Mouse (Mus musculus): Measurements from ENCODE around the gene Chrnb1. TPM values are rescaled to one million over a fixed set of nuclear protein-coding genes. Genes with fewer than 3 reads are reported as not detected.

Chrnb1 gene
- total and polyA plus RNA-seq, 3 experiments: 4.1 to 10.3 (median 4.1) TPM

DNA sequence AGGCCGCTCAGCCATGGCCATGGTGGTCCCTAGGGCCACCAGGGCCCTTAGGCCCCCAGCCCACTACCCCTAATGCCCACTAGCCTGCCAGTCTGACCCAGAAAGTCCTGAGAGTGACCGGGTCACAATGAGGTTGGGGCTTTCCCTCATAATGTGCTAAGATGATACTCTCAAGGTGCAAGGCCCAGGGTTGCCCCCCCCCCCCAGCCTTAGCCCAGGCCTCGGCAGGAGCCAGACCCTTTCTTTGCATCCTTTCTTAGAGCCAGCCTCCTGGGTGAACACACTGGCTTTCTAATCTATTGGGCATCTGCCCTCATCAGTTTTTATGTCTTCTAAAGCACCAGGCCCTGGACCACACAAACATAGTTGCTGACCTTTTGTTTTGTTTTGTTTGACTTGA is 26.3 kb upstream of the Chrnb1 start, which contains the start of gene Spem1:
Spem1 (minus strand) TSS at position 101 of the 400 bp plus-strand sequence.
- no peak for TF ChIP-seq CTCF (IDR thresholded peaks at IDR 0.05)
- no peak for TF ChIP-seq EP300 (IDR thresholded peaks at IDR 0.05; ENCODE audit: insufficient read depth, low read depth, low read length)
- no peak for TF ChIP-seq POLR2A (IDR thresholded peaks at IDR 0.05; ENCODE audit: insufficient read depth, low read depth, low read length)
- H3K79me2 ChIP-seq (replicated peaks; ENCODE audit: control insufficient read depth, insufficient read depth, low read length): no peaks in the 10 kb centered on the region
- H3K9ac ChIP-seq (ENCODE audit: low read depth, low read length): no peak within 1 kb of the TSS
- no peaks in the 10 kb centered on the region for H3K36me3 ChIP-seq (ENCODE audit: control insufficient read depth, insufficient read depth, low read length)
- no peak for DNase-seq
- no peak within 1 kb of the TSS for H3K27ac ChIP-seq
- WGBS: 81% methylated on average over 3 of the region's 3 CpGs
- H3K4me1 ChIP-seq (ENCODE audit: control insufficient read depth, insufficient read depth, low read length): no peaks in the 10 kb centered on the region
- intact Hi-C loops (cut with DNase I): no loop called here
- H3K27me3 ChIP-seq (ENCODE audit: control insufficient read depth, insufficient read depth, low read length): no peaks in the 10 kb centered on the region
- H3K4me3 ChIP-seq: no peak within 1 kb of the TSS

DNA sequence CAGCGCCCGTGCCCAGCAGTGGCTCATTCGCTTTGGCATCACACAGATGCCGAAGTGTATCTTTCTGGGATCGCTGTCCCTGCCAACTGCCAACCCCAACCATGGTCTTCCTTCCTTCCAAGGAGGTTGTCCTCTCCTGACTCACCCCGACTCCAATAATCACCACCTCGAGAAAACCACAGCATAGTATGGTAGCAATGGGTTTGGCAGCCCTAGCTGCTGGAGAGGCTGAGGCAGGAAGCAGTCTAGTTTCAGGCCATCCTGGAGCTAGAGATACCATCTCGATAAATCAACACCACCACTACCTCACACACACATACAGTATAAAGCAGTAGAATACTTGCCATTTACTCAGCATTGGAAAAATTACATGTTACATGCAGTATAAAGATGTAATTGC is 23.1 kb upstream of the Chrnb1 start:
- 81% methylated on average over 8 of the region's 8 CpGs for WGBS
- H3K27me3 ChIP-seq (ENCODE audit: control insufficient read depth, insufficient read depth, low read length): no peaks in the 10 kb centered on the region
- TF ChIP-seq CTCF (IDR thresholded peaks at IDR 0.05): no peak
- TF ChIP-seq POLR2A (IDR thresholded peaks at IDR 0.05; ENCODE audit: insufficient read depth, low read depth, low read length): no peak
- intact Hi-C loops (cut with DNase I): no loop called here
- no peaks in the 10 kb centered on the region for H3K36me3 ChIP-seq (ENCODE audit: control insufficient read depth, insufficient read depth, low read length)
- no peaks in the 10 kb centered on the region for H3K4me1 ChIP-seq (ENCODE audit: control insufficient read depth, insufficient read depth, low read length)
- DNase-seq: no peak
- no peaks in the 10 kb centered on the region for H3K79me2 ChIP-seq (replicated peaks; ENCODE audit: control insufficient read depth, insufficient read depth, low read length)
- no peak overlapping the region for H3K27ac ChIP-seq
- H3K9ac ChIP-seq (ENCODE audit: low read depth, low read length): no peak overlapping the region
- no peak overlapping the region for H3K4me3 ChIP-seq

GRCm38 (mm10) chr11:69818365-69818764 is 22.6 kb upstream of the Chrnb1 start, which contains the start of gene Spem2:
Gene Spem2 (minus strand): TSS chr11:69818465.
- no peaks in the 10 kb centered on the region for H3K27me3 ChIP-seq (ENCODE audit: control insufficient read depth, insufficient read depth, low read length)
- intact Hi-C loops (cut with DNase I): no loop called here
- no peak within 1 kb of the TSS for H3K9ac ChIP-seq (ENCODE audit: low read depth, low read length)
- no peak within 1 kb of the TSS for H3K27ac ChIP-seq
- H3K4me3 ChIP-seq: no peak within 1 kb of the TSS
- no peaks in the 10 kb centered on the region for H3K4me1 ChIP-seq (ENCODE audit: control insufficient read depth, insufficient read depth, low read length)
- no peak for DNase-seq
- no peaks in the 10 kb centered on the region for H3K79me2 ChIP-seq (replicated peaks; ENCODE audit: control insufficient read depth, insufficient read depth, low read length)
- 72% methylated on average over 2 of the region's 2 CpGs for WGBS
- TF ChIP-seq POLR2A (IDR thresholded peaks at IDR 0.05; ENCODE audit: insufficient read depth, low read depth, low read length) (no peak), EP300 (IDR thresholded peaks at IDR 0.05; ENCODE audit: insufficient read depth, low read depth, low read length) (no peak), CTCF (IDR thresholded peaks at IDR 0.05) (no peak)
- no peaks in the 10 kb centered on the region for H3K36me3 ChIP-seq (ENCODE audit: control insufficient read depth, insufficient read depth, low read length)

- no peak for DNase-seq
- intact Hi-C loops (cut with DNase I): no loop called here
- no peaks in the 10 kb centered on the region for H3K79me2 ChIP-seq (replicated peaks; ENCODE audit: control insufficient read depth, insufficient read depth, low read length)
- H3K4me1 ChIP-seq (ENCODE audit: control insufficient read depth, insufficient read depth, low read length): no peaks in the 10 kb centered on the region
- H3K36me3 ChIP-seq (ENCODE audit: control insufficient read depth, insufficient read depth, low read length): no peaks in the 10 kb centered on the region
- no peak overlapping the region for H3K27ac ChIP-seq
- no peak overlapping the region for H3K4me3 ChIP-seq
- no peaks in the 10 kb centered on the region for H3K27me3 ChIP-seq (ENCODE audit: control insufficient read depth, insufficient read depth, low read length)
- H3K9ac ChIP-seq (ENCODE audit: low read depth, low read length): no peak overlapping the region
- WGBS: 93% methylated on average over 12 of the region's 12 CpGs
- TF ChIP-seq POLR2A (IDR thresholded peaks at IDR 0.05; ENCODE audit: insufficient read depth, low read depth, low read length): no peak
- TF ChIP-seq EP300 (IDR thresholded peaks at IDR 0.05; ENCODE audit: insufficient read depth, low read depth, low read length): no peak
- no peak for TF ChIP-seq CTCF (IDR thresholded peaks at IDR 0.05)
Observed at GRCm38 (mm10) chr11:69816520-69816919, 20.8 kb upstream of the Chrnb1 start.

- TF ChIP-seq POLR2A (IDR thresholded peaks at IDR 0.05; ENCODE audit: insufficient read depth, low read depth, low read length) (no peak), CTCF (IDR thresholded peaks at IDR 0.05) (peak; percentile 24), EP300 (IDR thresholded peaks at IDR 0.05; ENCODE audit: insufficient read depth, low read depth, low read length) (no peak)
- no peak within 1 kb of the TSS for H3K9ac ChIP-seq (ENCODE audit: low read depth, low read length)
- intact Hi-C loops (cut with DNase I): no loop called here
- no peak within 1 kb of the TSS for H3K4me3 ChIP-seq
- no peaks in the 10 kb centered on the region for H3K79me2 ChIP-seq (replicated peaks; ENCODE audit: control insufficient read depth, insufficient read depth, low read length)
- H3K4me1 ChIP-seq (ENCODE audit: control insufficient read depth, insufficient read depth, low read length): no peaks in the 10 kb centered on the region
- DNase-seq: no peak
- WGBS: 64% methylated on average over 10 of the region's 10 CpGs
- H3K36me3 ChIP-seq (ENCODE audit: control insufficient read depth, insufficient read depth, low read length): no peaks in the 10 kb centered on the region
- no peak within 1 kb of the TSS for H3K27ac ChIP-seq
- no peaks in the 10 kb centered on the region for H3K27me3 ChIP-seq (ENCODE audit: control insufficient read depth, insufficient read depth, low read length)
Observed at GRCm38 (mm10) chr11:69815155-69815554, 19.4 kb upstream of the Chrnb1 start, which contains the start of gene Gm39566. Gene Gm39566 (minus strand): TSS chr11:69815298.

GRCm38 (mm10) chr11:69810280-69810679 is 14.5 kb upstream of the Chrnb1 start:
- no peaks in the 10 kb centered on the region for H3K79me2 ChIP-seq (replicated peaks; ENCODE audit: control insufficient read depth, insufficient read depth, low read length)
- no peaks in the 10 kb centered on the region for H3K36me3 ChIP-seq (ENCODE audit: control insufficient read depth, insufficient read depth, low read length)
- no peaks in the 10 kb centered on the region for H3K4me1 ChIP-seq (ENCODE audit: control insufficient read depth, insufficient read depth, low read length)
- no peak overlapping the region for H3K27ac ChIP-seq
- no peak for DNase-seq
- intact Hi-C loops (cut with DNase I): no loop called here
- TF ChIP-seq EP300 (IDR thresholded peaks at IDR 0.05; ENCODE audit: insufficient read depth, low read depth, low read length) (no peak), CTCF (IDR thresholded peaks at IDR 0.05) (no peak), POLR2A (IDR thresholded peaks at IDR 0.05; ENCODE audit: insufficient read depth, low read depth, low read length) (no peak)
- no peak overlapping the region for H3K9ac ChIP-seq (ENCODE audit: low read depth, low read length)
- no peak overlapping the region for H3K4me3 ChIP-seq
- H3K27me3 ChIP-seq (ENCODE audit: control insufficient read depth, insufficient read depth, low read length): no peaks in the 10 kb centered on the region
